Mouse (Mus musculus): ENCODE measurements around the gene Nub1. TPM values are rescaled to one million over a fixed set of nuclear protein-coding genes. Genes with fewer than 3 reads are reported as not detected.
"Not testable (repeated sequence)": the region's sequence is repeated elsewhere in the genome, so short reads cannot be mapped to it uniquely, and the experiment has no call there.

Nub1 gene
- polyA plus RNA-seq, 2 experiments: 10.5 to 10.8 TPM

DNA sequence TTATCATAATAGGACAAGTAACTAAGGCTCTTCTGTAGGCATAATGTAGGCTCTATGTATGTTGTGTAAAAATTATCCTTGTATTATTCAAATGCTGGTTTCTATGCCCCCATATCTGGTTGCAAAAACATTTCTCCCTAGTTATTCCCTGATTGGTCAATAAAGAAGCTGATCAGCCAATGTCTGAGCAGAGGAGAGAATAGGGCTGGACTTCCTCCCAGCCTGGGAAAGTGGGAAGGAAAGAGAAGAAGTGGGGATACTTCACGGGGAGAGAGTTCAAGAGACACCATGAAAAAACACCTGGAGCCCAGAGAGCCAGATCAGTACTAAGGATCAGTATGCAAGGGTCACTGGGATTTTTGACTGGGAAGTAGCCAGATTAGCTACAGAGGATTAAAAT, 3.9 kb upstream of the Nub1 start:
- H3K27ac ChIP-seq: no peak overlapping the region

DNA sequence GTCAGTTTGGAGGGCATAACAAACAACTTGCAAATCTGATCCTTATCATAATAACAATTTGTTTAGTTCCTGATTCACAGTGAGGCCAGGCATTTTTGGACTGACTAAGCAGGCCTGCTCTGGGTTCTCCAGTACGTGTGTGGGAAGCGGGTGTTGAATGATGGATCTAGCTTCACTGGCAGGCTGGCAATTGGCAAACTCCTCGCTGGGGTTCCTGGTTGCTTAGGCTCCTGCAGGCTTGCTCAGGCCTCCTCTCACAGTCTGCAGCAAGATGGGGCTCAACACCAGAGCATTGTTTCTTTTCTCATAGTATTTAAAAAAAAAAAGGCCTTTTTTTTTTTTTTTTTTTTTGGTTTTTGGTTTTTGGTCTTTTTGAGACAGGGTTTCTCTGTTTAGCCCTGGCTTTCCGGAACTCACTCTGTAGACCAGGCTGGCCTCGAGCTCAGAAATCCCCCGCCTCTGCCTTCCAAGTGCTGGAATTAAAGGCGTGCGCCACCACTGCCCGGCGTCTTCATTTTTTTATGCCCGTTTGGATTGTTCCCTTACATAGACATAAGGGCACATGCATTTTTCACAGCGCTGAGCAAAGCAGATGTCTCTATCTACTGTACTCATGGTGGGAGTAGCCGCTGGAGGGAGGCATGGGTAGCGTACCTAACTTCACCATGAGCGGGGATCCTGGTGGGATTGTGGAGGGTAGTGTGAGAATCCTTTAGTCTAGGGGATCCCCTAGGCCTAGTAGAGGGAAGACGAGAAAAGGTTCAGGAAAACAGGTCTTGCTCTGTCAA, 560 bp upstream of the Nub1 start:
- H3K4me2 ChIP-seq (ENCODE audit: low read depth): peak overlapping the region; percentile 73
- peaks cover 5 to 21% of the 10 kb centered on the region in 2 experiments for H3K4me1 ChIP-seq (replicated peaks; ENCODE audit: control insufficient read depth in 2 of 2, insufficient read depth in 2 of 2, low read length in 1 of 2)
- peak; percentile 12; the same call in 1 of the 2 replicates for ATAC-seq (ENCODE audit: insufficient read depth)
- H3K27ac ChIP-seq: peak overlapping the region; percentile 90
- H3K27me3 ChIP-seq (ENCODE audit: control insufficient read depth, insufficient read depth, low read length): no peaks in the 10 kb centered on the region
- H3K4me3 ChIP-seq (ENCODE audit: insufficient read depth in 1 of 2, low read depth in 2 of 2, low read length in 2 of 2): peak overlapping the region; percentile 70 to 99
- peak overlapping the region; percentile 40 for H3K9ac ChIP-seq (replicated peaks)
- H3K36me3 ChIP-seq (replicated peaks; ENCODE audit: control insufficient read depth, insufficient read depth, low read depth): peaks cover 4% of the 10 kb centered on the region
- 23% methylated on average over 16 of the region's 16 CpGs for WGBS (ENCODE audit: insufficient replicate concordance)
- TF ChIP-seq EP300 (IDR thresholded peaks at IDR 0.05; ENCODE audit: low read depth): no peak
- no peak for TF ChIP-seq CTCF (IDR thresholded peaks at IDR 0.05; ENCODE audit: low read depth)
- DNase-seq (ENCODE audit: low read depth in 3 of 3, low spot score in 3 of 3): no peak
- no peaks in the 10 kb centered on the region for H3K9me3 ChIP-seq (ENCODE audit: control insufficient read depth, low read length)

More for the DNA sequence above, 3.9 kb upstream of the Nub1 start:
- Histone ChIP-seq H3K4me3 (ENCODE audit: insufficient read depth in 1 of 2, low read depth in 2 of 2, low read length in 2 of 2) (no peak overlapping the region), H3K27me3 (ENCODE audit: control insufficient read depth, insufficient read depth, low read length) (no peaks in the 10 kb centered on the region), H3K4me2 (ENCODE audit: low read depth) (no peak overlapping the region), H3K36me3 (replicated peaks; ENCODE audit: control insufficient read depth, insufficient read depth, low read depth) (no peaks in the 10 kb centered on the region), H3K4me1 (replicated peaks; ENCODE audit: control insufficient read depth in 2 of 2, insufficient read depth in 2 of 2, low read length in 1 of 2) (peaks cover 0 to 10% of the 10 kb centered on the region in 2 experiments; a peak in 3 of 4 replicates), H3K9ac (replicated peaks) (no peak overlapping the region), H3K9me3 (ENCODE audit: control insufficient read depth, low read length) (no peaks in the 10 kb centered on the region)
- ATAC-seq (ENCODE audit: insufficient read depth) (no peak), DNase-seq (ENCODE audit: low read depth in 3 of 3, low spot score in 3 of 3) (no peak)
- WGBS (ENCODE audit: insufficient replicate concordance): 31% methylated on average over 1 of the region's 1 CpGs
- TF ChIP-seq CTCF (IDR thresholded peaks at IDR 0.05; ENCODE audit: low read depth): no peak
- no peak for TF ChIP-seq EP300 (IDR thresholded peaks at IDR 0.05; ENCODE audit: low read depth)

DNA sequence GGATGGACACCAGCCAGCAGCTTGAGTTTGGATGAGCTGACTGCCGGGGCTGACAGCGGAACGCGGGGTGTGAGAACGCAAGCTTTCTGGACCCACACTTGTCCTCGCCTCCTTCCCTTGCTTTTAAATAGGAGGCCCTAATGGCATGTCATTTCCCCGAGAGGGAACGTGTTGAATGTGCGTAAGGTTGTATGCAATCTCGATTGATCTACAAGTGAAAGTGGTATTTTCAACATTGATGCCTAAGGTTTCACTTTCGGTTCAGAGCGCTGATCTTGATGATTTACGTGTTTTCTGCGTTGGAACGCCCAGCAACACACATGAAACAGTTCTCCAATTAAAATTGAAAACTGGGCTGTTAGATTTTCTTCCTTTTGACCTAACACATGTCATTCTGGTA, 844 bp downstream of the Nub1 start:
- no peak for TF ChIP-seq EP300 (IDR thresholded peaks at IDR 0.05; ENCODE audit: low read depth)
- TF ChIP-seq CTCF (IDR thresholded peaks at IDR 0.05; ENCODE audit: low read depth): no peak
- Histone ChIP-seq H3K4me2 (ENCODE audit: low read depth) (peak overlapping the region; percentile 73), H3K27me3 (ENCODE audit: control insufficient read depth, insufficient read depth, low read length) (no peaks in the 10 kb centered on the region), H3K9me3 (ENCODE audit: control insufficient read depth, low read length) (no peaks in the 10 kb centered on the region), H3K4me3 (ENCODE audit: insufficient read depth in 1 of 2, low read depth in 2 of 2, low read length in 2 of 2) (peak overlapping the region; percentile 99 to 100), H3K27ac (peak overlapping the region; percentile 91), H3K36me3 (replicated peaks; ENCODE audit: control insufficient read depth, insufficient read depth, low read depth) (peaks cover 8% of the 10 kb centered on the region), H3K4me1 (replicated peaks; ENCODE audit: control insufficient read depth in 2 of 2, insufficient read depth in 2 of 2, low read length in 1 of 2) (peaks cover 5 to 21% of the 10 kb centered on the region in 2 experiments), H3K9ac (replicated peaks) (peak overlapping the region; percentile 91)
- under 1% methylated on average over 15 of the region's 15 CpGs for WGBS (ENCODE audit: insufficient replicate concordance)
- peak; percentile 3; the same call in 1 of the 2 replicates for ATAC-seq (ENCODE audit: insufficient read depth)
- DNase-seq (ENCODE audit: low read depth in 3 of 3, low spot score in 3 of 3): peak; percentile 60 to 72 (median 60)

DNA sequence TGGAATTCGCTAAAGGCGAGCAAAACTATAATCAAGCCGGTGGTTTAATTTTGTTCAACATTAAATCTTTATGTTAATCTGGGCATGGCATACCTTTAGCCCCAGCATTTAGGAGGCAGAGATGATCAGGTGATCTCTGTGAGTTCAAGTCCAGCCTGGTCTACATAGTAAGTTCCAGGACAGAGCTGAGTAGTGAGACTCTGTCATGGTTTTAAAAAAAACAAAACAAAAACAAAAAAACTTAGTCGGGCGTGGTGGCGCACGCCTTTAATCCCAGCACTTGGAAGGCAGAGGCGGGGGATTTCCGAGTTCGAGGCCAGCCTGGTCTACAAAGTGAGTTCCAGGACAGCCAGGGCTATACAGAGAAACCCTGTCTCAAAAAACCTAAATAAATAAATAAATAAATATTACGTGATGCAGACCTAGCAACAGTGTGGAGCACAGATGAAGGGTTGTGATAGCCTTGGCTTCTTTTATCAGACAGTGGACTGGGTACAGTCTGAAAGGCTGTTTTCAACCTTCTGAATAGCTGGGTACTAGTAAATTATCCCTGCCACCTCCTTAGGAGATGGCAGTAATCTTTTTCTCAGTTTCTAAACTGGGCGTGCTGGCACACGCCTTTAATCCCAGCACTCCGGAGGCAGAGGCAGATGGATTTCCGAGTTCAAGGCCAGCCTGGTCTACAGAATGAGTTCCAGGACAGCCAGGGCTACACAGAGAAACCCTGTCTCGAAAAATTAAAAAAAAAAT, 1.5 kb downstream of the Nub1 start:
- H3K27me3 ChIP-seq (ENCODE audit: control insufficient read depth, insufficient read depth, low read length); H3K36me3 ChIP-seq (replicated peaks; ENCODE audit: control insufficient read depth, insufficient read depth, low read depth); H3K9me3 ChIP-seq (ENCODE audit: control insufficient read depth, low read length); ATAC-seq (ENCODE audit: insufficient read depth): not testable (repeated sequence)
- H3K4me2 ChIP-seq (ENCODE audit: low read depth): peak overlapping the region; percentile 73
- H3K27ac ChIP-seq: peak overlapping the region; percentile 91
- 52% methylated on average over 16 of the region's 16 CpGs for WGBS (ENCODE audit: insufficient replicate concordance)
- H3K9ac ChIP-seq (replicated peaks): peak overlapping the region; percentile 91
- DNase-seq (ENCODE audit: low read depth in 3 of 3, low spot score in 3 of 3): peak in 1 of 3 experiments; percentile 26
- H3K4me1 ChIP-seq (replicated peaks; ENCODE audit: control insufficient read depth in 2 of 2, insufficient read depth in 2 of 2, low read length in 1 of 2): peaks cover 5 to 21% of the 10 kb centered on the region in 2 experiments
- peak overlapping the region; percentile 99 to 100 for H3K4me3 ChIP-seq (ENCODE audit: insufficient read depth in 1 of 2, low read depth in 2 of 2, low read length in 2 of 2)

DNA sequence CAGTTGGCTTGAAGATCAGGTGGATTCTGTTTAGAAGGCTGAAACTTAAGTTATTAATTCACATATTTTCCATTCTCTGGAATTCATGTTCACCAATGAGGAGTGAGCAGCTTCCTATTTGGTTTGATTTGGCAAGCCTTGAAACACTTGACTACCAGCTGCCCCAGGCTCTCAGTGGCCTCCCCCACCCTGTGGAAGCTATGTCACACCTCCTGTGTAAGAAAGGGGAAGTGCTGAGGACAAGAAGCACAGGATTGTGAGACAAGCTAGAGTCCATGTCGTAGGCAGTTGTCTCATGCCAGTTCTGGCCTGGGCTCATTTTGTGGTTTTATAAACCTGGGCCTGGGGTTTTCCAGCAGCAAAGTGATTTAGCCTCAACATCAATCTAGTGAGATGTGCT, 2.4 kb downstream of the Nub1 start:
- WGBS (ENCODE audit: insufficient replicate concordance): 23% methylated on average over 1 of the region's 1 CpGs
- H3K36me3 ChIP-seq (replicated peaks; ENCODE audit: control insufficient read depth, insufficient read depth, low read depth): peaks cover 8% of the 10 kb centered on the region
- H3K27ac ChIP-seq: no peak overlapping the region
- no peak overlapping the region for H3K9ac ChIP-seq (replicated peaks)
- H3K4me1 ChIP-seq (replicated peaks; ENCODE audit: control insufficient read depth in 2 of 2, insufficient read depth in 2 of 2, low read length in 1 of 2): peaks cover 5 to 21% of the 10 kb centered on the region in 2 experiments
- DNase-seq (ENCODE audit: low read depth in 3 of 3, low spot score in 3 of 3) (peak in 1 of 3 experiments; percentile 27), ATAC-seq (ENCODE audit: insufficient read depth) (no peak)
- H3K4me3 ChIP-seq (ENCODE audit: insufficient read depth in 1 of 2, low read depth in 2 of 2, low read length in 2 of 2): no peak overlapping the region
- no peak overlapping the region for H3K4me2 ChIP-seq (ENCODE audit: low read depth)
- no peaks in the 10 kb centered on the region for H3K9me3 ChIP-seq (ENCODE audit: control insufficient read depth, low read length)
- H3K27me3 ChIP-seq (ENCODE audit: control insufficient read depth, insufficient read depth, low read length): no peaks in the 10 kb centered on the region
- TF ChIP-seq CTCF (IDR thresholded peaks at IDR 0.05; ENCODE audit: low read depth) (no peak), EP300 (IDR thresholded peaks at IDR 0.05; ENCODE audit: low read depth) (no peak)

Data from liver, embryonic 14.5 days (tissue).